Comparison of ENCODE assay signal across 25 mouse cellular contexts in the genomic region with DNA sequence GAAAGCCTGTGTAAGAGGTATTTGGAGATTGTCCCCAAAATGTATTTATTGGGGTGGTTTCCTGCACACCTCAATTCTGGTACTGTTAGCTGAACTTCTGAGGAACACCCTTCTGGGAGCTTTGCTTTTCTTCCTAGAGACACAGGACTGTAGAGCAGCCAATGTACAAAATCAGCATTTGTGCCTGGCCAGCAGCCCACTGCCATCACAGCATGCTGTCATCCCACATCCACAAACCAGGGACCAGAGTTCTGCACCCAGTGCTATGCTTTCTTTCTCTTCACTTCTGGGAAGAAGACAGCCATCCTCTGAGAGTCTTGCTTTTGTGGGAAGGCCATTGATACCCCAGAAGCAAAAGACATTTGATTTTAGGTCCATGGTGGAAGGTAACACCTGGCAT. TPM values are rescaled to one million over a fixed set of nuclear protein-coding genes. Genes with fewer than 3 reads are reported as not detected.
"Had no signal": no experiment of that assay in that cellular context is flagged by ENCODE, and none has a peak within 500 bp of the region (broad histone marks: within the 10 kb centered on the region; RNA-seq: fewer than 3 reads in every experiment).

No protein-coding gene starts in this region.

- H3K27me3 ChIP-seq: intestine, embryonic 15.5 days; kidney, embryonic 15.5 days; limb, embryonic 13.5 days; liver, embryonic 13.5 days; megakaryocyte, embryonic 14.5 days; neural tube, embryonic 12.5 days; neural tube, embryonic 15.5 days; stomach, embryonic 15.5 days had no signal

- H3K36me3 ChIP-seq: intestine, embryonic 15.5 days; kidney, embryonic 15.5 days; limb, embryonic 10.5 days; limb, embryonic 13.5 days; liver, embryonic 13.5 days; midbrain, embryonic 10.5 days; neural tube, embryonic 12.5 days; neural tube, embryonic 15.5 days; stomach, embryonic 15.5 days had no signal

- H3K4me2 ChIP-seq: intestine, embryonic 15.5 days; kidney, embryonic 15.5 days; limb, embryonic 13.5 days; liver, embryonic 13.5 days; lung, embryonic 14.5 days; neural tube, embryonic 12.5 days; neural tube, embryonic 15.5 days; stomach, embryonic 15.5 days had no signal

- H3K27ac ChIP-seq: intestine, embryonic 15.5 days; kidney, embryonic 15.5 days; limb, embryonic 10.5 days; limb, embryonic 13.5 days; liver, embryonic 13.5 days; midbrain, embryonic 10.5 days; neural tube, embryonic 12.5 days; neural tube, embryonic 15.5 days; stomach, embryonic 15.5 days had no signal

- H3K9ac ChIP-seq: intestine, embryonic 15.5 days; kidney, embryonic 15.5 days; limb, embryonic 13.5 days; liver, embryonic 13.5 days; lung, embryonic 14.5 days; neural tube, embryonic 12.5 days; neural tube, embryonic 15.5 days; stomach, embryonic 15.5 days had no signal

- ATAC-seq: intestine, embryonic 15.5 days; lung, postnatal 0 days had no signal

- H3K4me1 ChIP-seq: liver, embryonic 13.5 days had no signal

- H3K4me3 ChIP-seq: intestine, embryonic 15.5 days; kidney, embryonic 15.5 days; limb, embryonic 10.5 days; limb, embryonic 13.5 days; liver, embryonic 13.5 days; megakaryocyte, embryonic 14.5 days; midbrain, embryonic 10.5 days; neural tube, embryonic 12.5 days; neural tube, embryonic 15.5 days; stomach, embryonic 15.5 days had no signal

- DNase-seq: kidney, adult 11 months; kidney, adult 8-10 months; kidney, postnatal 10 days; kidney, postnatal 36 days; layer of hippocampus, adult 9-11 months; liver, embryonic 13.5 days; lung, embryonic 14.5 days; lung, postnatal 36 days; midbrain, embryonic 14.5 days; spleen, adult 18-20 months; thymus, adult 2 months; thymus, postnatal 14 days; thymus, postnatal 4 days had no signal

- H3K9me3 ChIP-seq: intestine, embryonic 15.5 days; kidney, embryonic 15.5 days; limb, embryonic 10.5 days; limb, embryonic 13.5 days; liver, embryonic 13.5 days; megakaryocyte, embryonic 14.5 days; midbrain, embryonic 10.5 days; neural tube, embryonic 12.5 days; neural tube, embryonic 15.5 days; stomach, embryonic 15.5 days had no signal

RNA-seq across cellular contexts. Expression of a gene that starts 38.7 kb away (rescaled TPM):
- polyA plus RNA-seq: intestine, embryonic 15.5 days; limb, embryonic 10.5 days; limb, embryonic 13.5 days; liver, adult 2 months; liver, embryonic 13.5 days; liver, embryonic 16.5 days; lung, embryonic 14.5 days; lung, postnatal 0 days; midbrain, embryonic 10.5 days; midbrain, embryonic 14.5 days; neural tube, embryonic 12.5 days; neural tube, embryonic 15.5 days; stomach, embryonic 15.5 days; thymus, adult 2 months had no signal
